Mouse (Mus musculus): ENCODE data around the gene Chdh. TPM values are rescaled to one million over a fixed set of nuclear protein-coding genes. Genes with fewer than 3 reads are reported as not detected.

Chdh gene
- total RNA-seq, 2 experiments from 2014 or later, result 1.6 to 2.2 TPM

DNA sequence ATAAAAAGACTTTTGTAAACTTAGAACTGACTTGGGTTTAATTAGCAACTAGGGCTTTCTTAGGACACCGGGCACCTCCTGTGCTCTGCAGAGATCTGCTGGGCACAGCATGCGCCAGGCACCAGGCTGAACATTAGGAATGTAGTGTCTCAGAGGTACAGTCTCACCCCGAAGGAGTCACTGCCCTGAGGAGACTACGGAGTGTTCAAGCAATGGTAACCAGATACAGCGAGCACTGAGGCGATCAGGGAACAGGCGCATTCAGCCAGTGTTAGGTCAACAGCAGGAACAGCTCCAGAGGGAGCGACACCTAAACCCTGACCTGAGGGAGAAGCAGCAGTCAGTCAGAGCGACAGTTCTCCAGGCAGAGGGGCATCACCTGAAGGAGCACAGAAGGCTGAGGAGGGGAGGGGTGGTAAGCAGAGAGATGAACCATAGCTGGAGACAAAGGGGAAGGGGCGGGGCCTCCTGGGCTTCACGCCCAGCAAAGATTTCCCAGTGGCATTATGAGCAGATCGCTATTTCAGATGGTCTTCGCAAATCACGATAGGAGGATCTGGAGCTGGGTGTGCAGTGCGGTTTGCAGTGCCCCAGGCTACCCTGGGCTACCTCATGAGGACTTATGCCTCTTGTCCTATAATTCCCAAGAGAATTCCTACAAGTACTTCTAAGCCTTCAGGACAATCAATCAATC is 69.4 kb downstream of the Chdh start:
- intact Hi-C loops (cut with DNase I), result no loop called here
- H3K4me3 ChIP-seq, result no peak overlapping the region
- no peak overlapping the region for H3K27ac ChIP-seq
- DNase-seq (ENCODE audit: extremely low spot score in 1 of 2, low spot score in 2 of 2), result no peak
- no peak for TF ChIP-seq CTCF (IDR thresholded peaks at IDR 0.05)

DNA sequence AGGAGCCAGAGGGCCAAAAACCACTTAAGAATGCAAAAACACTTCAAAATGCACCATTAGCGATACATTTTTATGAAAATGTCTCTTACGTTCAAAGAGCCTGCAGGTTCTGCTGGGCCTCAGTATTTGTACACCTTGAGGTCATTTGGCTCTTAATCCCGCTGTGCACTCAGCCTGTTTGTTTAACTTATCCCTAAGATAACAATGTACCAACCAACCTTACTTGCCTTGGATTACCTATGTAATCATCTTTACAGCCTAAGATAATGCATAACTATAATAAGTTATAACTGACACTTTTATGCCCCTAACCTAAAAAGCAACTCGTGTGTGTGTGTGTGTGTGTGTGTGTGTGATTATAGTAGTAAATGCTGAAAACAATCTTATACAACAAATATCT is 70.9 kb downstream of the Chdh start:
- no peak overlapping the region for H3K4me3 ChIP-seq
- no peak overlapping the region for H3K27ac ChIP-seq
- intact Hi-C loops (cut with DNase I), result no loop called here
- no peak for DNase-seq (ENCODE audit: extremely low spot score in 1 of 2, low spot score in 2 of 2)
- no peak for TF ChIP-seq CTCF (IDR thresholded peaks at IDR 0.05)

Small RNAs within 50 kb of the gene (microRNA-seq; reads per million reads assigned to microRNA genes)
- 0 to 0.48 reads per million in 2 experiments for gene Mir6947

Other genes with a start within 250 kb of the Chdh start
- 100 to 1,000 TPM; 125 to 148 TPM for gene Selenok, start 40.7 kb upstream of the Chdh start, total RNA-seq (2021)
- gene Actr8, start 30.7 kb upstream of the Chdh start, total RNA-seq (2021), result 10 to 100 TPM; 86.9 to 91.1 TPM
- gene Il17rb, start 127 bp upstream of the Chdh start, total RNA-seq (2021), result 1 to 10 TPM; 1.0 to 1.5 TPM

Measured in left cerebral cortex, adult 2 months (tissue).